Mouse (Mus musculus) large intestine, adult 2 months (tissue): Measurements from ENCODE around the gene Kyat1. TPM values are rescaled to one million over a fixed set of nuclear protein-coding genes. Genes with fewer than 3 reads are reported as not detected.
"Not testable (repeated sequence)": the region's sequence is repeated elsewhere in the genome, so short reads cannot be mapped to it uniquely, and the experiment has no call there.

Experiments used
- DNase-seq: peaks from one replicate; pipeline ENCODE4 v3.0.0-alpha.2; 2012; ENCODE audit warnings: low read depth, low spot score
- WGBS: fragments of 180-500 bp; shearing (Covaris S2); methylation state at CpG from one replicate; pipeline ENCODE4 v1.1.7; 2018; 5-methylcytosine and 5-hydroxymethylcytosine counted together
- polyA plus RNA-seq: library from polyadenylated mRNA; depleted of rRNA; stranded (reverse); fragments of >200 nt; gene quantifications from 2 replicates; pipeline ENCODE4 v1.2.3, GENCODE M21; 2012

The Kyat1 gene
- polyA plus RNA-seq, 1 experiment, result 19.6 TPM

DNA sequence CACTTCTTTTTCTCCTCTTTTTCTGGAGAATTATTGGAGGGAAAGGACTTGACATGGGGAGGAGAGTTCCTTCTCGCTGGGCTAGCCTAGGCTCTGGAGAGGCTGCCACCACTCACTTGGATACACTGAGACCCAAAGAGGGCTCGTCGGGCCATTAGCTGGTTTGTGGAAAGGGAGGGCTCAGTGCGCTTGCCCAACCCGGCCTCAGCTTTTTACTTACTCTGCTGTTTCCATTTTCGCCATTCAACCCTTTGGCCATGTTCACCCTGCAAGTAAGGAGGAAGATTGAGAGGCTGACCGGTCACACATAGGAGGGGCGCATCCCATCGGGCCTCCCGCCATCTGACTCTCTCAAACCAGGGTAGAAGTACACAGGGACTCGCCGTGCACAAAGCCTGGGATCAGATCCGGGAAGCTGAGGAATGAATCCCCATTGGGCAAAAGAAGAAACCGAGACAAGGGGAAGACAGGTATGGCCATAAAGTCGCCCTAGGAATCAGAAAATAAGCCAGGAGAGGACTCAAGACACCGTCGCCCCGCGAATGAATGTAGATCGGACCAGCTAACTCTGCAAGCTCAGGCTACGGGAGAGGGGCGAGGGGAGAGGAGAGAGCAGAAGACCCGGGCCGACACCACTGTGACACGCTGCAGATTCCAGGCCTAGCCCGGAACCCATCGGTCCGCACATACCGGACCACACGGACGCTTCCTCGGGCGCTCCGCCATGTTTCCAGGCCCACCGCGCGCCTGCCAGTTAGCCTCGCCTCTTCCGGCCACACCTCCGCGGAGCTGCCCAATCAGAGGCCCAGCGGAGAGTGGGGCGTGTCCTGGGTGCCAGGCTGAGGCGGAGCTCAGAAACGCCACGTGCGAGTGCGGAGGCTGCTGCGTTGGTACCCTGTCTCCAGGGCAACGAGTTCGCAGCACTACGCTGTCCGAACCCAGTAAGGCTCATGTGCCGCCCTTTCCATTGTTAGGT is 27.7 kb downstream of the Kyat1 start, which contains the start of gene Spout1:
Gene Spout1 (minus strand): TSS at position 760 of the 976 bp plus-strand sequence.
- under 1% methylated on average over 54 of the region's 54 CpGs for WGBS

DNA sequence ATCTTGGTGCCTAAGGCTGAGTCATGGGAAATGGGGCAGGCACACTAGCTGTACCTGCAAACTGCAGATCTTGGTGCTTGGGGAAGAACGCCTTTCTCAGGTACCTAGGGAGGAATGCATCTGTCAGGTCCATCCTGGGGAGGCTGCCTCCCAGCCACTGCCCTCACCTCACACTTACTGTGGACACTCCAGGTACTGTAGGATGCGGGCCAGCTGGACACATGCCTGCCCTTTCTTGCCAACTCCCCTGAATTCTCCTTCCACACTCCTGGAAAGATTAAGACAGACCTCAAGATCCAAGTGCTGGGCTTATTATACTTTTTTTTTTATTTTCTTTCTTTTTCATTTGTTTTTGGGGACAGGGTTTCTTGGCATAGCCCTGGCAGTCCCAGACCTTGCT is 29.1 kb downstream of the Kyat1 start:
- DNase-seq, result no peak
- 100% methylated on average over 2 of the region's 2 CpGs for WGBS

More for the DNA sequence above, 27.7 kb downstream of the Kyat1 start, which contains the start of gene Spout1:
- DNase-seq, result peak; percentile 82

DNA sequence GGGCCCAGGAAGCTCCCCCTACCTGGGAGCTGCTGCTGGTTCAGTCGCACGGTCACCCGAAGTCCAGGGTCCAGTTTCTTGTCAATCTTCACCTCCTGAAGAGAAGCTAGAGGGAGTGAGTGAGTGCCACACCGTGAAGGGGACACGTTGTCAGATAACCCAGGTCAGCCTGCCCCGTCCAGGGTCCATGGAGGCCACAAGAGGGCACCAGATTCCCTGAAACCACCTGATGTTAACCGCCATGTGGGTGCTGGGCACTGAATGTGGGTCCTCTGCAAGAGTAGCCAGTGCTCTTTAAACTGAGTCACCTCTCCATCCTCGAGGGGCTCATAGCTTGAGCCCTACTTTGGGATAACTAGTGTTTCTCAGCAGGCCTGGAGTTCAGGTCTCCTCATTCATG is 29.8 kb downstream of the Kyat1 start:
- no peak for DNase-seq
- WGBS, result 88% methylated on average over 8 of the region's 8 CpGs

DNA sequence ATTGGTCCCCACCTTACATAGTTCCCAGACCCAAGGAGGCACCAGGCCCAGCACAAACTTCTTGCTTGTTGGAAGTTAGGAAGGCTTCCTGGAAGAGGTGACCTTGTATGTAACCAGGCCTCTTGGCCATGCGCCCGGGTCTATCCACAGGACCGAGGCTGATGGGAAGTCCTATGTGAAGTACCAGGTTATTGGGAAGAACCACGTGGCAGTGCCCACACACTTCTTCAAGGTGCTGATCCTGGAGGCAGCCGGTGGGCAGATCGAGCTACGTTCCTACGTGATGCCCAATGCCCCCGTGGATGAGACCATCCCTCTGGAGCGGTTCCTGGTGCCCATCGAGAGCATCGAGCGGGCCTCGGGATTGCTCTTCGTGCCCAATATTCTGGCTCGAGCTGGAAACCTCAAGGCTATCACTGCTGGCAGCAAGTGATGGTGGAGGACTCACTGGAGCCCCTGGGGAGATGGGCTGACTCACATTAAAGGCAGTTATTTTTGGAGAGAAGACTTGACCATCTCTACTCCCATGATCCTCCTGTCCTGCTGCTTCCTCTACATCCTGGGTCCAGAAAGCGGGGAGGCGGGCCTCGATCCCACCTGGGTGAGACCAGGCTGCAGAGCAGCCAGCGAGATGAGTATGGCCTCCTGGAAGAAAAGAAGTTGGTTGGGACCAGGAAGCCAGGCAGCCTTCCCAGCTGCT is 32.0 kb downstream of the Kyat1 start:
- DNase-seq, result no peak
- WGBS, result 87% methylated on average over 20 of the region's 20 CpGs

DNA sequence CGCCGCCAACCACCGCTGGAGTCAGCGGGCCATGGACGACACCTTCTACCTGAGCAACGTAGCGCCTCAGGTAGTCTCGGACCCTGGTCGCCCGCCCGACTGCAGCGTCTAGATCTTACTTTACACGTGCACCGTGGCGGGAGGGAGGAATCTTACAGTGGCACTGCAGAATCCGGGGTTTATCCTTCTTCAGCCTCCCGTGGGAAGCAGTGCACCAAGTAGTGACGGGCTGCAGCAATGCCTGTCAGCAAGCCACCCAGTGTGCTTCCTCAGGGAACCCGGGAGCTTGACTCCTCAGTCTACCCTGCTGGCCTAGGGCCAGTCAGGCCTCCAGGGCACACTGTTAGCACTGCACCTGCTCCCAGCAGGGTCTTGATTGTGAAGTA is 33.7 kb downstream of the Kyat1 start:
- under 1% methylated on average over 19 of the region's 19 CpGs for WGBS

GRCm38 (mm10) chr2:30171371-30171996 is 34.2 kb downstream of the Kyat1 start, which contains the start of gene Endog:
Endog (plus strand) TSS chr2:30171493.
- WGBS, result under 1% methylated on average over 66 of the region's 75 CpGs
- DNase-seq, result peak; percentile 58

More for the DNA sequence above, 33.7 kb downstream of the Kyat1 start:
- DNase-seq, result no peak

GRCm38 (mm10) chr2:30166677-30167076 is 39.0 kb downstream of the Kyat1 start:
- no peak for DNase-seq
- WGBS, result 60% methylated on average over 4 of the region's 4 CpGs

- 46% methylated on average over 9 of the region's 9 CpGs for WGBS
- no peak for DNase-seq
These were observed 41.2 kb downstream of the Kyat1 start for GRCm38 (mm10) chr2:30164340-30164932.

GRCm38 (mm10) chr2:30161809-30162208 is 43.8 kb downstream of the Kyat1 start:
- DNase-seq, result no peak

DNA sequence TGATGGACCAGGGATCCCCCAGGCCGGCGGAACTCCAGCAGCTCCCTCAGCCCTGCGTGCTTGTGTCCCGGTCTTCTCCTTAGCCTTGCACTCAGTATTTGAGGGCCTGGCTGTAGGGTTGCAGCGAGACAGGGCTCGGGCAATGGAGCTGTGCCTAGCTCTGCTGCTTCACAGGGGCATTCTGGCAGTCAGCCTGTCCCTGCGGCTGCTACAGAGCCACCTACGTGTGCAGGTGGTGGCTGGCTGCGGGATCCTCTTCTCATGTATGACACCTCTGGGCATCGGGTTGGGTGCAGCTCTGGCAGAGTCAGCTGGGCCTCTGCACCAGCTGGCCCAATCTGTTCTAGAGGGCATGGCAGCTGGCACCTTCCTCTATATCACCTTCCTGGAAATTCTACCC is 45.8 kb downstream of the Kyat1 start:
- WGBS, result 91% methylated on average over 9 of the region's 10 CpGs
- DNase-seq, result not testable (repeated sequence)

DNA sequence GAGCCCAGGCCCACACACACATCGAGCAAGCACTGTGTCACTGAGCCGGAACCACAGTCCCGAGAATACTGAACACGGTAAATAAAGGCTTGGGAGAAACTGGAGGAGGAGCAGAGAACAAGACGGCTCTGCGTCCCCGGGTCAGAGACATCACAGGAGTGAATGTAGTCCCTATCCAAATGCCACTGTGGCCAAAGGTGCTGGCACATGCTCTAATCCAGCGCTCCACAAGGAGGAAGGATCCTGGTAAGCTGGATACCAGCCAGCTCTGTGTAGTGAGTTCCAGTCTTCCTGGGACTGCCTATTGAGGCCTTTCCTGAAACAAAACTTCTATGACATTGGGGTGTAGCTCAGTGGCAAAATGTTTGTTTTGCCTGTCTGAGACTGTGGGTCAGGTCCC is 53.0 kb downstream of the Kyat1 start:
- DNase-seq, result no peak
- WGBS, result 41% methylated on average over 8 of the region's 8 CpGs

DNA sequence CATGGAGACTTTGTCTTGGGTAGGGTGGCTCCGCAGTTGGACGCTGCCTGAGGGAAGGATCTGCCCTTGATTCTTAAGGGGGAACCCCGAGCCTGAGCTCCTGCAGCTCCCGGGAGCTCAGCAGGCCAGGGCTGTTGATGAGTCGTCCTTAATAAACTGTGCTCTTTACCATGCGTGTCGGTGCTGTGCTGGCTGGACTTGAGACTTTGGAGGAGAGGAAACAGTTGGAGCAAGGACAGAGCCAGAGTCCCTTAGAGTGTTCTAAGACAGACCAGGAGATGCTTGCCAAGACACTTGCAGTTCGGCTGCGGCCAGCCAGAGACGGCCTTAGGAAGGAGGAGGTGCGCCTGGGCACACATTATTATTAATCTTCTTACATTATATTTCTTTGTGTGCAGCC is 53.8 kb downstream of the Kyat1 start:
- no peak for DNase-seq
- WGBS, result 62% methylated on average over 11 of the region's 11 CpGs

- no peak for DNase-seq
- 83% methylated on average over 4 of the region's 4 CpGs for WGBS
These were observed 58.2 kb downstream of the Kyat1 start for GRCm38 (mm10) chr2:30147466-30147865.

GRCm38 (mm10) chr2:30144436-30144835 is 61.2 kb downstream of the Kyat1 start:
- 95% methylated on average over 4 of the region's 4 CpGs for WGBS
- DNase-seq, result no peak

DNA sequence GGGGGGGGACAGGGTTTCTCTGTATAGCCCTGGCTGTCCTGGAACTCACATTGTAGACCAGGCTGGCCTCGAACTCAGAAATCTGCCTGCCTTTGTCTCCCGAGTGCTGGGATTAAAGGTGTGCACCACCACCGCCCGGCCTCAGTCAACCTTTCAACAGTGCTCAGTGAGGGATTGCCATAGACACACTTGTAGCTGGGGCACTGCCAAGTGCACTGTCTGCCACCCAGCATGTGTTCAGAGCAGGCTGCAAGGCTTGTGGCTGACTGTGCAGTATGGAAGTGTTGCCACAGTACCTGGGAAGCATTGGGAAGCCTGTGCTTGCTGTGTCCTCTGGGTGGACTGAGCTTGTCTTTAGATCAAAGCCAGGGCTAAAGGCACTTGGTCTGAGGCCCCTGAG is 65.6 kb downstream of the Kyat1 start:
- 87% methylated on average over 4 of the region's 4 CpGs for WGBS
- not testable (repeated sequence) for DNase-seq

- no peak for DNase-seq
- 48% methylated on average over 10 of the region's 10 CpGs for WGBS
These were observed 69.2 kb downstream of the Kyat1 start for GRCm38 (mm10) chr2:30136458-30136857.
